Mouse (Mus musculus): Measurements from ENCODE around the gene Emc10.

The Emc10 gene

DNA sequence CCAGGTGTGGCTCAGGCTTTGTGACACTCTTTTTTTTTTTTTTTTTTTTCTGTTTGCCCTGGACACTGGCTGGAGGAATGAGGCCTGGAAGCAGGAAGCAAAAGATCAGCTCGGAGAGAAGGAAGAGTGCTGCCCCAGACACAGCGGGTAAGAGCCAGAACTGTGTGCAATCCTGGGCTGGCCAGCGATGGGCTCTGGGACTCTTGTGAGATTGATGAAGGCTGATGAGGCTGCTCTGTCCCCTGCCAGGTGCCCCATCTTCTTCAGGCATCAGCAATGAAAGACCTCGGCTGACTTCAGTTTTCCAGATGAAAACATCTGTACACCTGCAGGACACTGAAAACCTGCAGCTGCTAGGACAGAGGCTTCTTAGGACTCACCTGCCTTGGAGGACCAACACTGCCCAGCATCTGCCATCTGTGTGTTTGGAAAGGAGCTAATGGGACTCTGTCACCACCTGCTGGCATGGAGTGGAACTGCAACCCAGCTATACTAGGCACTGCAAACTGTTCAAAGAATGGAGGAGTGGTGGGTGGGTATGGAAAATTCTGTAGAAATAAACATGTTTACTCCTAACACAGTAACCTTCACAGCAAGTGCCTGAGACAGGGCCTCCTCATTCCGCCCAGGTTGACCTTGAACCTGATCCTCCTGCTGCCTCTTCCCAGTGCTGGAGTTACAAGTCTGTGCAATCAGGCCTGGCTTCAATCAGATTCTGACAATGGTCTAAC, 11.3 kb downstream of the Emc10 start:
- DNase-seq (ENCODE audit: low spot score) = peak; percentile 23

DNA sequence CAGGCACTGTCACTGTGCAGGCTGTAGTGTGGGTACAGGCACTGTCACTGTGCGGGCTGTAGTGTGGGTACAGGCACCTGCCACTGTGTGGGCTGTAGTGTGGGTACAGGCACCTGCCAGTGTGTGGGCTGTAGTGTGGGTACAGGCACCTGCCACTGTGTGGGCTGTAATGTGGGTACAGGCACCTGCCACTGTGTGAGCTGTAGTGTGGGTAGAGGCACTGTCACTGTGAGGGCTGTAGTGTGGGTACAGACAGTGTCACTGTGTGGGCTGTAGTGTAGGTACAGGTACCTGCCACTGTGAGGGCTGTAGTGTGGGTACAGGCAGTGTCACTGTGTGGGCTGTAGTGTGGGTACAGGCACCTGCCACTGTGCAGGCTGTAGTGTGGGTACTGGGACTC, 12.2 kb downstream of the Emc10 start:
- no peak for DNase-seq (ENCODE audit: low spot score)

DNA sequence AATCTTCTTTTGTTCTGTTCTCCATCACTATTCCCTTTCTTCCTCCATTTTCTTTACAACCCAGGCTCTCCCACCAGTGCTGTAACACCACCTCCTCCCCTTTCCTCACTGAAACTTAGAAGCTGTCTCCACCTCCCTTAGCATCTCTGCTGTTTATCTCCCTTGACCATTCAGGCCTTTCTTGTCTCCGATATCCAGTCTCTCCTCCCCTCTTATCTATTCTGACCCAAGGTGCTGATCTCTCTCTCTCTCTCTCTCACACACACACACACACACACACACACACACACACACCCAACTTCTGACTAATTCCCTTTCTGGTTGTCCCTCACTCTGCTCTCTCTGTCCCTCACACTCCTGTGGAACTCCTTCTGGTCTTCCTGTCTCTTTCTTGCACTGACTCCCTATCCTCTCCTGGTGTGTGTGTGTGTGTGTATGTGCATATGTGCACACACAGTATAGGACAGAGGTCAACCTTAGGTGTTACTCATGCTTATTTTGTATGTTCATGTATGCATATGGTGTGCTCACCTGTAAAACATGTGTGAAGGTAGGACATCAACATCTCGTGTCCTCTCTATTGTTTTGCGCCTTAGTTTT, 13.4 kb downstream of the Emc10 start:
- no peak for DNase-seq (ENCODE audit: low spot score)

DNA sequence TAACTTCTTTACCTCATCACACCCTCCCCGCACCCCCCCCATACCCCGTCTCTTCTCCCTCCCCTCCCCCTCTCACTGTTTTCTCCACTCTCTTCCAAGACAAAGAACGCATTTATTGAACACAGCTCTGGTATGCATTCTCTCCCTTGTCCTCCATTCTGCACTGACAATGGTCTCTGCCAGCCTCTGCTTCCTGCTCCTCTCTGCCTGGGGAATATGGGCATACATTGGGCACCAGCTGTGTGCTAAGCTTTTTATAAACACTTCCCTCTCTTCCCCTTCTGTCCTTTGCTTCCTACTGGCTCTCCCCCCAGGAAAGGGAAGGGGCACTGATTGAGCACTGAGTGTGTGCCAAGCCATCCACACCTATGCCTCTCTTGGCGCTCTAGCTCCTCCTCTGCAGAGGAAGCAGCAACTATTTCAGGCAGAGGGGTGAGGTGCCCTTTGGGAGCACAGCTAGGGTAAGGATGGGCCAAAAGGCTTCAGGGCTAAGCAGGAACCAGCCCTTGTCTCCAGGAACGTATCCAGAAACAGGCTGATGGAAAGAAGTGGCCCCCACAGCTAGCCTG, 21.2 kb downstream of the Emc10 start:
- no peak for DNase-seq (ENCODE audit: low spot score)

DNA sequence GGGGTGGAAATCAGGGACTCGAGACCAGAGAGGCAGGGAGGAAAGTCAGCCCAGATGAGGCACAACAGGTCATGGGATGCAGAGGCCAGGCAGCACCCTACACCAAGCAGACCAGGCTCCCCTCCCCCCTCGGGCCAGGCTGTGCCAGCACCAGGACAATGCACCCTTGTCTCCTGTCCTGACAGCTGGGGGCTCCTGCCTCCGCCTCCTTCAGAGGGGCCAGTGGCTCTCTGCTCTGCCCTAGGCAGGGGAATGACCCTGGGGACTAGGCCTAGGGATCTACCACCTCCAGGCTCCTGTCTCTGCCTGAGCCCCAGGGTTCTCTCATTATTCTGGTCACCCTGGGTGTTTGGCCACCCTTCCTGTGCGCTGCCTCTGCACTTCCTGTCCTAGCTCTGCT, 21.9 kb downstream of the Emc10 start:
- DNase-seq (ENCODE audit: low spot score) = no peak

DNA sequence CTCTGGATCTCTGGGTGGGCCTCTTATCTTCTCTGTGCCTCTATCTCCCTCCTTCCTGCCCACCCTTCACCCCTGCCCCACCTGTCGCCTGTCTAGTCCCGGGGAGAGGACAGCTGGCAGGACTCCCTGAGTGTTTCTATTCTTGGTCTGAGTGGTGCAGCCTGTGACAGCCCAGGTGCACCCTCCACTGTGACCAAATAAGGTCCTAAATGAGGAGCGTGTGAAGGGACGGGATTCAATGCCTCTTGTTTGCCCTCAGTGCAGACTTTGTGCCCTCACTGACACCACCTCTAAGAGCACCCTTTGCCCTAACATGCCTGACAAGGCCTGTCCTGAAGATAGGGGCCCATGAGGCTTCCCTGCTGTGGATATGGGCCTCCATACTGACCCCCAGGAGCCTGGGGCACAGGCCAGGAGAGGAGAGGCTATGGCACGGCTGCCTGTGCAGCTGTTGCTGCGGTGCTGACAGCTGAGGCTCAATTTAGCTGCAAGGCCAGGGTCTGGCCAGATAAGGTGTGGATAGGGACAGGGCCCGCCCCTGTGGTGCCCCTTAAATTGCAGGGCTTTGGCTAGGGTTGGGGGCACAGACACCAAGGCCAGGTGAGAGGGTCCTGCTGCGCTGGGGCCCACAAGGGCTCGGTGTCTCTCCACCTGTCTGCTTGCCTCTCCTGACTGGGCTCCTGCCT, 23.2 kb downstream of the Emc10 start:
- DNase-seq (ENCODE audit: low spot score) = no peak

DNA sequence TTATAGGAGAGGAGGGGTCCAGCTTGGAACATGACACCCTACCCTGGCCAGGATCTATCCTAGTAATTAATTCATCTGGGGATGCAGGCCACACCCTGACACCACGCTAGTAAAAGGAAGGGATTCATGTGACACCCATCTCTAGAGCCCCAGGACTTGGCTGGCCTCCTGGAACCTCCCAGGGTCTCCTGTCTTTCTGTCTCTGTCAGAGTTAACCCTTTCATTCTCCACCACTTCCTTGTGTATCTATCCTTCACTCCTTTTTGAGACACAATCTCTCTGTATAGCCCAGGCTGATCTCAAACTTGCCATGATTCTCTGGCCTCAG, 23.8 kb downstream of the Emc10 start:
- DNase-seq (ENCODE audit: low spot score) = no peak

DNA sequence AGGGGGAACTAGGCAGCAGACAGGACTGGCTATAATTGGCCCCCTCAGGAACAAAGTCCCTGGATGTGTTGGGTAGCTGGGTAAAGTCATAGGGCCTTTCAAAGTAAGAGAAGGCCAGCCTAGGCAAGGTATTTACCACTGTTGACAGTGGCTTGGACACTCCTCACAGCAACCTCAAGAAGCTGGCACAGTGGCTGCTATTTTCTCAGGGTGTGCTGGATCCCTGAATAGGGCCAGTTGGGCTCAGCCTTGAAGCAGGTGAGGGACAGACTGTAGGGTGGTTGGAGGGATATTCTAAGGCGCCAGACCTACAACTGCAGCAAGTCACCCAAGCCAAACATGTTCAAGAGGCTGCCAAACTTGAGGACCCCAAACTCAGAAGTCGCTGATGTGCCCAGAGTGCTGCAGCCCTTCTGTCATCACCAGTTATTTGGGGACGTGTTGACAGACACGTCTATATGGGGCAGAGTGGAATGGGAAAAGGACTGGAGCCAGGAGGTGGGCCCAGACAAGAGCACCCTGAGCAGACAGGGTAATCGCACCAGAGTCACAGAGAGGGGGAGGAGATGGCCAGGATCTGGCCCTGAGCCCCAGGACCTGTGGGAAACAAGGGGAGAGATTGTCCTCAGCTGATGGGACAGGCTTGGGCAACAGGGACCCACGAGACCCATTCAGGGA, 24.3 kb downstream of the Emc10 start:
- DNase-seq (ENCODE audit: low spot score) = no peak

DNA sequence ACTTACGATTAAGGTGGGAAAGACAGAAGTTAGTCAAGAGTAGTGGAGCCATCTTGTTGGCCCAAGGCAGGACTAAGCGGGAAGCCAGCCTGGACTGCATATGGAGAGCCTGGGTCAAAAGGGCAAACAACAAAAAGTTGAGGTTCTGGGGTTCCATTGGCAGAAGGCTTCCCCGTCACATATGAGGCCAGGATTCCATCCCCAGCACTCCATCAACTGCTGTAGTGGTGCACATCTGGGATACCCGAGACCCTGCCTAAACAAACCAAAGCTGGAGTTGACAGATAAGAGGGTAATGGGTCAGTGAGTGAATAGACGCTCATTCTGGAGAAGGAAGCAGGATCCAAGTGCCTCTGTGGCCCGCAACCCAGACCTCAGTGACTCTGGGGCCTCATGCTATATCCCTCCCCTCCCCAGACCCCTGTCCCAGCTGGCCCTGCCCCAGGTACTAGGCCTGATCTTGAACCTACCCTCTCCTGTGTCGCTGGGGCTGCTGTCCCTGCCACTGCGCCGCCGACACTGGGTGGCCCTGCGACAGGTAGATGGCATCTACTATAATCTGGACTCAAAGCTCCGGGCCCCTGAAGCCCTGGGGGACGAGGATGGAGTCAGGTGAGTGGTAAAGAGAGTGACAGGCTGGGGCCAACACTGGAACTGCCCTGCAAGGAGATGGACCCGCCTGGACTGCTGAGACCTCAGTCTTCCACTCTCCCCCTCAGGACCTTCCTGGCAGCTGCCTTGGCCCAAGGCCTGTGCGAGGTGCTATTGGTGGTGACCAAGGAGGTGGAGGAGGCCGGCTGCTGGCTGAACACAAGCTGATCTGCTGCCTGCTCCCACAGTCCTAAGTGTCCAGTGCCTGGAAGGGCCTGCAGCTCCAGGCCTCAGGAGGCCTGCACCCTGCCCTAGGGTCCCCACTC, 25.4 kb downstream of the Emc10 start:
- DNase-seq (ENCODE audit: low spot score) = no peak

DNA sequence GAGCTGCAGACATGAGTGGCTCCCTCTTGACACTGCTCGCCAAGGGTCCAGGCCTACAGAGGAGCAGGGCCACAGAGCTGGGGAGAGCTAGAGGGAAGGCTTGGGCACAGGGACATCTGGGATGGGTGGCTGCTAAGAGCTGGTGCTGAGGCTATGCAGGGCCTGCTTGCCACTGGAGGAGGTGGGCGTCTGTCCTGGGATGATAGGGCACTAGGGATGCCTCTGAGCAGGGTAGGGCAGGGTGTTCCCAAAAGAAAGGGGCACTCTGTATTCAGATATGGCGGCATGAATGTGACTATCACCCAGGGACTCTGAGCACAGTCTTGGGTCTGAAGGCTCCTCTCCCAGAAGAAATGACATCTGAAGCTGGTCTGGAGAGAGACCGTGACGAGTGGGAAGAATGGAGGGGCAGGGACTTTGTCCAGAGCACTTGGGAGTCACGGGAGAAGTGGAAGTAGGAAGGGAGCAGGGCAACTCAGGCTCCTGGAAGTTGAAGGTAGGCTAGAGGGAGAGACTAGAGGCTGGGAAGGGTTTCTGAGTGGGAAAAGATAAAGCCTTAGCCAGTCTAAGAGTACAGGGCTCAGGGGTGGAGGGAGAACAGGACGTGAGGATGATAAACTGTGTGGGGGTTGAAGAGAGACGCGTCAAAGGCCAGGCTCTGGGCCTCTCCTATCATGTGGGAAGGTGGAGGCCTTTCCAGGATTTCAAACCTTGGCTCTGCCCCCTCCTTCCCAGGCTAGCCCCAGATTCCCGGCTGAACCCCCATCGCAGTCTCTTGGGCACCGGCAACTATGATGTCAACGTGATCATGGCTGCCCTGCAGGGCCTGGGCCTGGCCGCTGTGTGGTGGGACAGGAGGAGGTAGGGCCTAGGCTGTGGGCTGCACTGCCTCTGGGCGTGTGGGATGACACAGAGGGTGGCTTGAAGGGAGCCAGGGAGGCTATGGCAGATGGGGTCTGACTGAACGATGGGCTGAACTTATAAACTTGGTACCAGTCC, 26.4 kb downstream of the Emc10 start:
- DNase-seq (ENCODE audit: low spot score) = no peak

DNA sequence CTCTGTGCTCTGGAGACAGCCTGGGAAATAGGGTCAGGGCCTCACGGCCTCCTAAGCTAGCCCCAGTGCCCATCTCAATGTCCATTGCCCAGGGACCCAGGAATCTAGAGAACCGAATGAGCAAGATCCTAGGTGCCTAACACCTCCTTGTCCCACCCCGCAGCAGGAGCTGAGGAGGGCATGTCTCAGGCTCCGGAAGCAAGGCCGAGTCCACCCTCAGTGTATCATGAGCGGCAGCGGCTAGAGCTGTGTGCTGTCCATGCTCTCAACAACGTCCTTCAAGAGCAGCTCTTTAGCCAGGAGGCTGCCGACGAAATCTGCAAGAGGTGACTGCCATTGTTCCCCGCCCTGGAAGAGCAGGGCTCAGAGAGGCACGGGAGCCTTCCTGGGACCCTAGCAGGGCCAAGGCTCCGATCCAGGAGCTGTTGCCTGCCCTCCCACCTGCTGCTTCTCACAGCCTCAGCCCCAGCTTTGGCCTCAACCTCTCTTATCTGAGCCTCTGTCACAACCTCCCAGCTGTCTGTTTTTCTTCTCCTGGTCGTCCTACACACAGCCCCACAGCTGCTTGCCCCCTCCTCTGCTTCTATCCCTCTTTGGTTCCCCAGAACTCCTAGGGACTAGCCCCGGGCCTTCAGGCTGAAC, 27.6 kb downstream of the Emc10 start:
- DNase-seq (ENCODE audit: low spot score) = no peak

DNA sequence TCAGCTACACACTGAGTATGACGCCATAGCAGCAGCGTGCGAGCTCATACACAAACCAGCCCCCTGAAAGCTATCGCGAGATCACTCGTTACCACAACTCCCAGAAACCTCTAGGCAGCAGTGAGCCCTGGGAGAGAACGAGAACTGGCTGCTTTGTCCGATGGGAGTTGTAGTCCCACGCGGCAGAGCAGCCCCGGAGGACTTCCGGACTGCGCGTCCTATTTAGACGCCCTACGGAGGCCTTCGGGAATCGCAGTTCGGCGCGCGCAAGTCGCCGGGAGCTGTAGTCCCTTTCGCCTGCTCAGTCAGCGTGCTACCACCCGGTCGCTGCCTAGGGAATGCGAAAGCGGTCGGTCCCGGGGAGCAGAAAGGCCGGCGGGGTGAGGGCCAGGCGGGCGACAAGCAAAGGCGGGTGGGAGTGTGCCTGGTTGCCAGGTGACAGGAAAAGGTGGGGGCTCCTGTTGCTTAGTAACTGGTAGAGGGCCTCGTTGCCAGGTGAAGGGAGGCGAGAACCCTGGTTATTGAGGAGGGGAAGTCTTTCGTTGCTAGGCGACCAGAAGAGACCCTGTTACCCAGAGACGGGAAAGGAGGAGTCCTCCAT, 28.4 kb downstream of the Emc10 start, which contains the start of gene Josd2:
Gene Josd2, plus strand, starts transcription at position 170 of the 601 bp plus-strand sequence.
- DNase-seq (ENCODE audit: low spot score) = peak; percentile 70

DNA sequence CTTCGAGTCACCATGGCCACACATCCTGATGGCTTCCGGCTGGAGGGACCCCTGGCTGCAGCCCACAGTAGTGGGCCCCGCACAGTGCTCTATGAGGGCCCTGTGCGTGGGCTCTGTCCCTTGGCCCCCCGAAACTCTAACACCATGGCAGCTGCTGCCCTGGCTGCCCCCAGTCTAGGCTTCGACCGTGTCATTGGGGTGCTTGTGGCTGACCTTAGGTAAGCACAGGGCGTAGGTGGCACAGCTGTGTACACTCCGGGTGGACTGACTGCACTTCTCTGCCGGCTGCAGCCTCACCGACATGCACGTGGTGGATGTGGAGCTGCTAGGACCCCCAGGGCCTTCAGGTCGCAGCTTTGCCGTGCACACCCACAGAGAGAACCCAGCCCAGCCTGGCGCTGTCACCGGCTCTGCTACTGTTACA, 29.4 kb downstream of the Emc10 start:
- no peak for DNase-seq (ENCODE audit: low spot score)

DNA sequence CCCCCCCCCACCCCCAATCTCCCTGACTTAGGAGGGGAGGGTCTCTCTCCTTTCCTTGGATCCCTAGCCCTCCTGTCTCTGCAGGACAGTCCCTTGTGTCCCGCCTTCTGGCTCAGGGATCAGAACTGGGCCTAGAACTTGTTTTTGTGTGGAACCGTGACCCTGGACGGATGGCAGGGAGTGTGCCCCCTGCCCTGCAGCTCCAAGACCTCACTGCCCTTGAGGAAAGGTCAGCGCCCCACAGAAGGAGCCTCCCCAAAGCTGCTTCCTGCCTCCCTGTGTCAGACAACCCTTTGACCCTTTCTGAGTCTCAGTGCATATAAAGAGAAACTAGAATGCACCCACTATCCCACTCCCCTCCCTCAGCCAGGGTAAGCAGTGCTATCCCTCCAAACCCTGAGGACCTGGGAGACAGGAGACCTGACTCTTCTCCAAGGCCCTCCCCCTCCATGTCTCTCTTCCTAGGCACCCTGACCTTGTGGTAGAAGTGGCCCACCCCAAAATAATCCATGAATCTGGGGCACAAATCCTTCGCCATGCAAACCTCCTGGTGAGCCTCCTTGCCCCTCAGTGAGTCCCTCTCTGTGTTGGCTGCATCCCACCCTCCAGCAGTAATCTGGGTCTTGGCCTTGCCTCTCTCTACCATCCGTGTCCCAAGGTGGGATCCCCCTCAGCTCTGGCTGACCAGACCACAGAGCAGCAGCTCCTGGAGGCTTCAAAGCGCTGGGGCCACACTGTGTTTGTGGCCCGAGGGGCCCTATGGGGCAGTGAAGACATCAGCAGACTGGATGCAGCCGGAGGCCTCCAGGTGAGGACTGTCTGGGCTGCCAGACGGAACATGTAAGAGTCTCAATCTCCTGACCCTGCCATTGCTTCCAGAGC, 30.1 kb downstream of the Emc10 start:
- no peak for DNase-seq (ENCODE audit: low spot score)

DNA sequence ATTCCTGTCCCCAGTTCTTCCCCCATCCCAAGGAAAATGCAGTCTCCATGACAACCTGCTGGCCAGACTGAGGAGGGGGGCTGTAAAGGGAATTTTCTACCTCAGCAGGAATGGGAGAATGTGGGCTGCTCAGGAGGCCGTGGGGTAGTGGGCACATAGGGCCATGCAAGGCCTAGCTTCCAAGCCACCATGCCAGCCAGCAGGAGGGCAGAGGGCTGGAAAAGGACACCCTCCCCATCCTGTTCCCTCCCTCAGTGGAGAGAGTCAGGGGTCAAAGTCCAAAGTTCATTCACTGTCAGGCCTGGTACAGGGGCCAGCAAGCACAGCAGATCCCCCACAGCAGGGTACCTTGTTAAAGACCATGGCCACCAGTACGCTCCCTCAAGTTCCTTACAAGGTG, 31.2 kb downstream of the Emc10 start, which contains the start of gene Aspdh:
Gene Aspdh, plus strand, starts transcription at position 281 of the 400 bp plus-strand sequence.
- DNase-seq (ENCODE audit: low spot score) = no peak

DNA sequence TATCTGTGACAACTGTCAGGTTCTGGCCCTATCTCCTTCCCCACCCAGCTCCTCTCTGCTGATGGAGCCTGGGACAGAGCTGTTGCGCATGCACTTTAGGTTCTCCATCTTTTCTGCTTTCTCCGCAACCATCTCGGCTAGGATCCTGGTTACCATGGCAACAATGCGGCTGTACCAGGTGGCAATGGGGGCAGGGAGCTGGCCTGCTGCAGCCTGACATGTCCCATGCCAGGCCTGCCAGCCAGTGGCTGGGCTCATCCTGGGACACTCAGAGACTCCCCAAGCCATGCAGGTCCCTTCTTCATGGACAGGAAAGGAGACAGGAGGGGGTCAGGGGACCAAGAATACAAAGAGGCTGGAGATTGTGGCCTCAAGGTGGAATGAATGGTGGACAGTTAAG, 31.8 kb downstream of the Emc10 start:
- DNase-seq (ENCODE audit: low spot score) = no peak

DNA sequence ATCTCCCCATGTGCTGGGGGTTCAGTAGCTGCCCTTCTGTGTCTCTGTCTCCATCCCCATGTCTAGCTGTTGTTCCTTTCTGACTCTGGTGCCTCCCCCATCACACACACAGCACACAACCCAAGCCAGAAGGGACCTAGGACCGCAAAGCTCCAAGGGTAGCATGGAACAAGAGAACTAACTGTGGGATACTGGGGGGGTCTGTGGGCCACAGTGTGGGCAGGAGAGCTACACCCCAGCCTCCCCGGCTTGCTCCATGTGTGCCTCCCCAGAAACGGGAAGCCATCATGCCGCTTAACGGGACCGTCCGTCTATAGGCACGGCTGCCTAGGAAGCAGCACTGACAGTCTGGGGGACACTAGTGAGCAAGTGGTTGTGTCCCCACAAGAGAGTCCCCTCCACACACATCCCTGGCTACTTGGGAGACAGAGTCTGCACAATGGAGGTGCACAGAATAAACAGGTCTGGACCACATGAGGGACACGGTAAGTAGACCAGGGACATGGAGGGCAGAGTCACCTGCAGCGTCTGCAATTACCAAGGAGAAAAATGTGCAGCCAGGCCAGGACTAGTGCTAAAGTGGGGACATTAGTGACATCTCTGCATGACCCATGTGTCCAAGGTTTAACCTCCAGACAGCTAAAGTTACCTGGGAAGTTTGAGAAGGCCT, 32.6 kb downstream of the Emc10 start:
- no peak for DNase-seq (ENCODE audit: low spot score)

DNA sequence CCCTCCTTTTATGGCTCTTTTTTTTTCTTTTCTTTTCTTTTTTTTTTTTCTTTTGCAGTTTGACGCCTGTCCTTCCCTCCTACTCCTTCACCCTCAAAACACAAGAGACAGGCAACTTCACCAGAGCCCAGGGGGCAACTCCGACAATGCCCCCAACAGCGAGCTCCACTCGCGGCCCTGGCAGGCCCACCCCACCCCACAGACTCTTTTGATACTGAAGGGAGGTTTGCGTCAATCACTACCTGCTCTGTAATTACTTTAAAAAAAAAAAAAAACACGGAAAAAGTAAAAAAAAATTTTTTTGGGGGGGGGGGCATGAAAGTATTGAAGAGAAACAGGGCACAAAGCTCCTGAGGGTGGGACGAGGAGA, 33.3 kb downstream of the Emc10 start:
- no peak for DNase-seq (ENCODE audit: low spot score)

Measured in urinary bladder, postnatal 10 days (tissue).